Mouse (Mus musculus) T-helper 1 cell (primary cell): Measurements from ENCODE around the gene Usp33.

Source experiments
- in situ Hi-C: fragments of 300-600 bp; cut with MboI, MseI; formaldehyde crosslinking; loops from one replicate; pipeline ENCODE4 v1.15.1; 2025; ENCODE audit warnings: high pct_unique_total_duplicates

The Usp33 gene

DNA sequence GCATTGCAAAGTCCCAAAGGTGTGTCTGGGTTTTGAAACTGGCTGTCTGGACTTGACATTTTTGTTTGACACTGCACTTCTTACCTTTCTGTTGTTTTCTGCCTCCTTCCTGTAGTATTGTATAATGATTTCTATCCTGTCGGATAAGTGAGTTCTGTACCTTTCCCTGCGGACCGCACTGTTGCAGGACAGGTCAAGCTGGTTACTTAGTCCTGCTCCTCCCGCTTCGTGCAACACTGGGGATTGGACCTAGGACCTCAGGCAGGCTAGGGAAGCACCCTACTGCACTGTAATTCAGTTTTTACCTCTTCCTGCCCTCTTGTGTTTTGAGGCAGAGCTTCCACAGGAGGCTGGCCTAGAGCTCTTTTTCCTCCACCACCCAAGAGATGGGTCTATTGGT is 54.2 kb downstream of the Usp33 start:
- in situ Hi-C loops, result no loop called here

DNA sequence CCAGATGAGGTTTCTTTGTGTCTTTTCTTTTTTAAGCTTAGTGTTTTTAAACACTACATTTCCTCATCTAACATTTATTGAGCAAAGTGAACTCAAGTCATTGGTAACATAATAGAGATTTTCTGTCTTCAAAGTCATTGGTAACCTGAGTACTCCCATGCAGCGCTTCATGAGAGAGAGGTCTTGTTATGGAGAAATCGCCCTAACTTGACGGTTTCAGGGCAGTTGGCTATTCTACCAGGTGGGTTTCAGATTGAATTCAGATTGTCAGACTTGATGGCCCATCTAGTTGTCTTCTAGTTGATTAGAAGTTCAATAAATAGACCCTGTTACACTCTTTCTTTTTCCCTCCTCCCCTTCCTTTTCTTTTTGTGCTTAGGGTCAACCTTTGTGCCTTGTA is 54.6 kb downstream of the Usp33 start:
- in situ Hi-C loops, result no loop called here

DNA sequence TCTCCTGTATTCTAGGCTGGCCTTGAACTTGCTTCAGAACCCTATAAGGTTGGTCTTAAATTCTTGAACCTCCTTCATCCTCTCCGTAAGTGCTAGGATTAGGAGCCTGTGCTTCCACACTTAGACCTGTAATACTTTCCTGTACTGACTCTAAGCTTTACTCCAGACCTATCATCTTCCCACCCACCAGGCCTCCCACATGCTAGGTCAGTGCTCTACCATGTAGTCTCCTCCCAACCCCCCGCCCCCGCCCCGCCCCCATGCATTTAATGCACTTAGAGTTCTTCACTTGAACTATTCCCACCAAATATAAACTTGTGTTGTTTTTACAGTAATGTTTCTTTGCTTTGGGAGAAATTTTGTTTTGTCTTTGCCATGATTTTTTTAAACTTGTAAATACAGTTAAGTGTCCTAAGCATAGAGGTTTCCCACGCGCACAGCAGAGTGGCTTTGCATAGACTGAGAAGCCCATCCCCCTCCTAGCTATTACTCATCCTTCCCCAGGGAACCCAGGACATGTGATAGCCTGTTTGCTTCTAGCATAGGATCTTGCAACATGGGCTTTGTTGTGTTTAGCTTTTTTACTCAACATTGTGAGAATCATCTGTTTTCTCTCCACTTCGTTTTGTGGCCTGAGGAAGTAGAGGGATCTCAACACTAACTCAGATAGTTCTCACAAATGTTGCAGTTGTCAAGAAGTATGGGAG is 55.8 kb downstream of the Usp33 start:
- in situ Hi-C loops, result no loop called here

DNA sequence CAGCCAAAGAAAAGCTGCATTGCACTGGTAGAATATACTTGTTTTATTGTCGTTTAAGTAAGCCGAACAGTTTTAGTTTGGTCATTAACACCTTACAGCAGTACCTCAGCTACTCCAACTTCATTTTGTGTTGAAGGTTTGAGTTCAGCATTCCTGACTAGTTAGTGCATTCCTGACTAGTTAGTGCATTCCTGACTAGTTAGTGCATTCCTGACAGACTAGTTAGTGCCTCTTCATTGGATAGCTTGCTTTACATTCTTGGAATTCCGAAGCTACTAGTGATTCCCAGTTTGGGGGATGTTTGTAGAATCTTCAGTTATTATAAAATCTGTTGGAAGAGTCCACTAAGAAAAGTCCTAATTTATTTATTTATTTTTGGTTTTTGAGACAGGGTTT is 56.4 kb downstream of the Usp33 start:
- in situ Hi-C loops, result no loop called here

DNA sequence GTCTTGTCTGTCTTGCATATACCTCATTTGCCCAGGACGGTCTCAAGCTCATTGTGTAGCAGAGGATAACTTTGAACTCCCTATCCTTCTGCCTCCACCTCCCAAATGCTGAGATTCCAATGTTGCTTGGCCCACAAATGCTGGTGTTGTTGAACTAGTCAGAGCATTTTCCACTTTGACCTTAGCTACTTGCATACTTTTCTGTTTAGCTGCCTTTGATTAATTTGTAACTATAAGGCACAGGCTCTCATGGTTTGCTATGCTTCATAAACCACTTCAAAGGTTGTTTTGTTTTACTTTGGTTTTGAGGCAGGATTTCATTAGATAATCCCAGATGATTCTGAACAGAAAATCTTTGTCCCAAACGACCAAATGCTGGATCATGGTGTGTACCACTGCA is 57.5 kb downstream of the Usp33 start:
- in situ Hi-C loops, result no loop called here

GRCm38 (mm10) chr3:152405420-152405819 is 59.1 kb downstream of the Usp33 start:
- in situ Hi-C loops, result no loop called here

DNA sequence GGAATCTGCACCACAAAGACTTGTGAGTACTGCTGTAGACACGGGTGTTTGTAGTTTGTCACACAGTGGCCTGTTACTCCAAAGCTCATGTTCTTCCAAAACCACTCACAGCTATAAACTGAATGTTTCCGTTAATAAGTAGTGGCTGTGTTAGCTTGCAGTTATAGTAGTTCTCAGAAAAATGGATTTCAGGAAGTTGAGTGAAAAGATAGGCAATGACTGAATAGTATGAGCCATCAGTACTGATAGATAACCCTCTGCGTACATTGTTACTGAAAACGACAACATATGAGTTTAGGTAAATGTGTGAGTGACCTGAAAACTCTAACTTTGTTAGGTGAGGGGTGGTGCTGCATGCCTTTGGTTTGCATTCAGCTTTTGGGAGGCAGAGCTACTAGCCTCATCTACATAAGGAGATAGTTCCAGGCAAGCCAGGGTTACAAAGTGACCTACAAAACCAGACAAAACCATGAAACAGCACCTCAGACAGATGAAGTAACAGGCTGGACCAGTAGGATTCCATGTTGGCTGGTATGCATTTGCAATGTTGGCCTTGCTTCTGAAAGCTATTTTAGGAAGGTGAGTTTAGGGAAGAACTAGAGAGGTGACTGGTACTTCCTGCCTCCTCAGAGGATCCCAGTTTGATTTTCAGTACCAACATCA is 59.8 kb downstream of the Usp33 start:
- in situ Hi-C loops, result no loop called here

GRCm38 (mm10) chr3:152410980-152411551 is 64.8 kb downstream of the Usp33 start:
- in situ Hi-C loops, result no loop called here

- in situ Hi-C loops, result no loop called here
Measured at GRCm38 (mm10) chr3:152412362-152412761, 66.1 kb downstream of the Usp33 start.

DNA sequence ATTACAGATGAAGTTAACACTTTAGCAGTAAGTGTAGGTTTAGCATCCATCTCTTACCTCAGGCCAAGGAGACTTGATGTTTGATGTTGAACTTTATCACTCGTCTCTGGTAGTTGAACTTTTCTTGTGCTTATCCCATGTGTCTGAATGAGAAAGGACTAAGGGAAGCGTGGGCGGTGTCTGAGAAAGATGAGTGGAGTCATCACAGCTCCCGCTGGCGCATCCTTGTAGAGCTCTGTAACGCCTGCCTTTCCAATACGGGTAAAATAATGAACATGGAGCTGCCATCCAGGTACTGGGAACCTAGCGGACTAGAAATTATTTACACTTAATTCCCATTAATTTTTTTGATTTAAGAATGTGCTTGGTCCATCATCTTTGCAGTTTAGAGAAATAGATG is 82.6 kb downstream of the Usp33 start:
- in situ Hi-C loops, result no loop called here

DNA sequence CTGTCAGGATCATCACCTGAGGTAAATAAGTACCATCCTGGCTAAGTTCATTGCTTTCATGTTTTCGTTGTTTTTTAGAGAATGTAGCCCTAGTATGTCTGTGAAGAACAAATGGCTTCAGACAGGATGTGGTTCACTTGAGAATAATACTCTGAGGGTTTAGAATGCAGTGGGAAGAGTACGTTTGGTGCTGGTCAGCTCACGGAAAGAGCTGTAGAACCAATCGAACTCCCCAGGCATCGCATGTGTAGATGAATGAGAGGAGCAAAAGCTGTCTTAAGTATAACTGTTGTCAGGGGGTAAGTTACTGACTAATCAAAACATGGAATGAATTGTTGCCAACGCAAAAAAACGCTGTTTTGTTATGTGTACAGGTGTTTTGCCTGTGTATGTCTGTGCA is 86.4 kb downstream of the Usp33 start:
- in situ Hi-C loops, result no loop called here

DNA sequence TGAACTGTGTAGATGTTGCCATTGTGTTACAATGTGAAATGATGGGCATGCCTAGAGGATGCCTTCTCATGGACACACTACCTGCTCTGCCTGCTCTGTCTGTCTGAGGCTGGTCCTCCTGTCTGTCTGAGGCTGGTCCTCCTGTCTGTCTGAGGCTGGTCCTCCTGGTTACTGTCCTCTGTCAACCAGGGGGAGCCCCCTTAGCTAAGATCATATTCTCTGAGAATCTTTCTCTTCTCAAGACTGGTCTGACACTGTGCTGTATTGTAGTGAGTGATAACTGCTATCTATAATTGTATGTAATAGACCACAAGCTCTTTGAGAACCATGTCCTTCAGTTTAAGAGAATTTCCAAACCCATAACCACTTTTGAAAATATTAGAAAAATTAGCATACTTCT is 89.3 kb downstream of the Usp33 start:
- in situ Hi-C loops, result no loop called here

DNA sequence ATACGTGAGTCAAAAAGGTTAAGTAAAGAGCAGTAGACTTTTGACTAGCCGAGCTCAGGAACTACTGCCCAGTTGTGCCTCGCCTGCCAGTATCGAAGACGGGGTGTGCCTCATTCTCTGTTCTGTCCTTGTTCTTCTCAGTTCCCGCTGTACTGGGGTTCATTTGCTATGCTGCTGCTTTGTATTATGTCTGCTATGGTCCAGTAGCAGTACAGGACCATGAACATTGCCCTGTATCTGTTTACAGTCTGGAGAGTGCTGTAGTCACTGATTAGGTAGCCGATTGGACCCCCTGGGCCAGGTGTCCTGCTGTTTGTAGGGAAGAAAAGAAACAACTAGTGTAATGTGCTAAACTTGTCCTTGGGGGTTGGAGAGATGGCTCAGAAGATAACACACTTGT is 91.8 kb downstream of the Usp33 start:
- in situ Hi-C loops, result no loop called here

GRCm38 (mm10) chr3:152442795-152443194 is 96.5 kb downstream of the Usp33 start:
- in situ Hi-C loops, result no loop called here
